Mouse (Mus musculus): ENCODE results near the gene Fam84b. TPM values are rescaled to one million over a fixed set of nuclear protein-coding genes. Genes with fewer than 3 reads are reported as not detected.

Gene Fam84b
- total RNA-seq, 2 experiments from 2014 or later: 14.4 to 17.6 TPM

Other genes with a start within 250 kb of the Fam84b start
- gene A1bg, start 69.2 kb upstream of the Fam84b start, total RNA-seq (2021): not detected